ENCODE assay signal across 8 mouse cellular contexts in genomic region chr15:101283183-101283910, GRCm38 (mm10). TPM values are rescaled to one million over a fixed set of nuclear protein-coding genes. Genes with fewer than 3 reads are reported as not detected.
A peak's percentile ranks its signal among the peaks of the same experiment; 100 is the strongest.
DNase-seq lines count a peak whose midpoint lies in the region; ATAC-seq and TF ChIP-seq lines count a peak whose summit lies in the region.

No protein-coding gene starts in this region.

- TF ChIP-seq CTCF in thymus, adult 2 months (IDR thresholded peaks at IDR 0.05; ENCODE audit: borderline replicate concordance, control insufficient read depth, extremely low read depth, insufficient read depth, low read length, poor library complexity) = no peak
- peak; percentile 61 for TF ChIP-seq CTCF in liver, adult 2 months (IDR thresholded peaks at IDR 0.05; ENCODE audit: low read depth, low read length)

- H3K9ac ChIP-seq in forebrain, embryonic 16.5 days (replicated peaks; ENCODE audit: low read depth, low read length) = peak overlapping the region; percentile 75
- H3K9ac ChIP-seq in intestine, embryonic 16.5 days (ENCODE audit: low read depth, low read length) = peak overlapping the region; percentile 87
- peak overlapping the region; percentile 79 for H3K9ac ChIP-seq in liver, adult 2 months (ENCODE audit: low read depth, low read length)
- peak overlapping the region; percentile 88 for H3K9ac ChIP-seq in midbrain, embryonic 16.5 days (ENCODE audit: low read depth, low read length)

- H3K79me2 ChIP-seq in liver, adult 2 months (ENCODE audit: control insufficient read depth, insufficient read depth, low read length) = peaks cover 15% of the 10 kb centered on the region

- no peak for TF ChIP-seq POLR2A in thymus, adult 2 months (IDR thresholded peaks at IDR 0.05; ENCODE audit: control insufficient read depth, extremely low read depth, insufficient read depth, low read length, poor library complexity)
- no peak for TF ChIP-seq POLR2A in liver, adult 2 months (IDR thresholded peaks at IDR 0.05; ENCODE audit: extremely low read depth, insufficient read depth, low read length)

- H3K4me1 ChIP-seq in thymus, adult 2 months (replicated peaks; ENCODE audit: control insufficient read depth, insufficient read depth, low read length) = peaks cover 8% of the 10 kb centered on the region
- peaks cover 14% of the 10 kb centered on the region for H3K4me1 ChIP-seq in forebrain, embryonic 16.5 days (replicated peaks; ENCODE audit: control insufficient read depth, insufficient read depth, low read length)
- peaks cover 22% of the 10 kb centered on the region for H3K4me1 ChIP-seq in intestine, embryonic 16.5 days (ENCODE audit: control insufficient read depth, insufficient read depth, low read length)
- peaks cover 27% of the 10 kb centered on the region for H3K4me1 ChIP-seq in liver, adult 2 months (ENCODE audit: control insufficient read depth, insufficient read depth, low read length)
- peaks cover 13% of the 10 kb centered on the region for H3K4me1 ChIP-seq in midbrain, embryonic 16.5 days (ENCODE audit: control insufficient read depth, insufficient read depth, low read length)

- peaks cover 12% of the 10 kb centered on the region for H3K36me3 ChIP-seq in thymus, adult 2 months (ENCODE audit: control insufficient read depth, insufficient read depth, low read length)
- peaks cover 9% of the 10 kb centered on the region; the same call in 1 of the 2 replicates for H3K36me3 ChIP-seq in forebrain, embryonic 16.5 days (ENCODE audit: control insufficient read depth, insufficient read depth)
- H3K36me3 ChIP-seq in intestine, embryonic 16.5 days (ENCODE audit: control insufficient read depth, insufficient read depth, low read length) = peaks cover 7% of the 10 kb centered on the region; the same call in 1 of the 2 replicates
- 0 out of 2 replicates have a peak, but pooled peaks cover 2% of the 10 kb centered on the region for H3K36me3 ChIP-seq in liver, adult 2 months (ENCODE audit: control insufficient read depth, insufficient read depth, low read length)
- no peaks in the 10 kb centered on the region; the same call in none of the 2 replicates for H3K36me3 ChIP-seq in midbrain, embryonic 16.5 days (ENCODE audit: control insufficient read depth, insufficient read depth, low read length)

- H3K9me3 ChIP-seq in forebrain, embryonic 16.5 days (ENCODE audit: control insufficient read depth, low read length) = no peaks in the 10 kb centered on the region
- no peaks in the 10 kb centered on the region for H3K9me3 ChIP-seq in intestine, embryonic 16.5 days (ENCODE audit: control insufficient read depth, low read length)
- no peaks in the 10 kb centered on the region for H3K9me3 ChIP-seq in midbrain, embryonic 16.5 days (replicated peaks; ENCODE audit: control insufficient read depth, low read length, poor library complexity, severe bottlenecking)

- ATAC-seq in forebrain, embryonic 16.5 days = peak; percentile 49
- ATAC-seq in intestine, embryonic 16.5 days = peak; percentile 54
- peak; percentile 62 for ATAC-seq in midbrain, embryonic 16.5 days

- 1% methylated on average over 26 of the region's 26 CpGs for WGBS in thymus, adult 2 months
- 1% methylated on average over 26 of the region's 26 CpGs for WGBS in forebrain, embryonic 16.5 days
- 2% methylated on average over 26 of the region's 26 CpGs for WGBS in intestine, embryonic 16.5 days
- WGBS in liver, adult 2 months = 1% methylated on average over 26 of the region's 26 CpGs
- WGBS in midbrain, embryonic 16.5 days = 1% methylated on average over 26 of the region's 26 CpGs

- H3K27ac ChIP-seq in thymus, adult 2 months (ENCODE audit: control insufficient read depth, insufficient read depth, low read length) = peak overlapping the region; percentile 35
- peak overlapping the region; percentile 19; the same call in 1 of the 2 replicates for H3K27ac ChIP-seq in forebrain, embryonic 16.5 days (ENCODE audit: low read length)
- peak overlapping the region; percentile 20; the same call in 1 of the 2 replicates for H3K27ac ChIP-seq in intestine, embryonic 16.5 days (ENCODE audit: low read length)
- peak overlapping the region; percentile 68 for H3K27ac ChIP-seq in liver, adult 2 months (replicated peaks; ENCODE audit: insufficient read depth, low read depth, low read length)
- peak overlapping the region; percentile 62 for H3K27ac ChIP-seq in midbrain, embryonic 16.5 days (ENCODE audit: low read length)

- peak overlapping the region; percentile 39 for H3K4me3 ChIP-seq in thymus, adult 2 months (ENCODE audit: control insufficient read depth, insufficient read depth, low read length)
- H3K4me3 ChIP-seq in forebrain, embryonic 16.5 days (replicated peaks; ENCODE audit: low read length) = peak overlapping the region; percentile 72
- peak overlapping the region; percentile 87 for H3K4me3 ChIP-seq in intestine, embryonic 16.5 days (ENCODE audit: low read length)
- peak overlapping the region; percentile 95 for H3K4me3 ChIP-seq in liver, adult 2 months (ENCODE audit: insufficient read depth, low read depth, low read length)
- peak overlapping the region; percentile 80 for H3K4me3 ChIP-seq in midbrain, embryonic 16.5 days (ENCODE audit: low read depth, low read length)

- H3K27me3 ChIP-seq in thymus, adult 2 months (ENCODE audit: control insufficient read depth, insufficient read depth, low read length) = no peaks in the 10 kb centered on the region
- H3K27me3 ChIP-seq in forebrain, embryonic 16.5 days (replicated peaks; ENCODE audit: control insufficient read depth, insufficient read depth, low read length) = no peaks in the 10 kb centered on the region
- no peaks in the 10 kb centered on the region for H3K27me3 ChIP-seq in intestine, embryonic 16.5 days (replicated peaks; ENCODE audit: control insufficient read depth, insufficient read depth, low read length)
- H3K27me3 ChIP-seq in liver, adult 2 months (ENCODE audit: control insufficient read depth, insufficient read depth, low read length) = no peaks in the 10 kb centered on the region
- H3K27me3 ChIP-seq in midbrain, embryonic 16.5 days (ENCODE audit: control insufficient read depth, insufficient read depth, low read depth, low read length) = no peaks in the 10 kb centered on the region

- DNase-seq in thymus, adult 2 months = peak; percentile 61
- DNase-seq in thymus, adult 18-20 months = no peak
- DNase-seq in cerebellum, adult 8-10 months = peak; percentile 78
- DNase-seq in liver, adult 2 months (ENCODE audit: extremely low read depth, low read depth, low spot score) = peak; percentile 72
- peak; percentile 45 to 49 for DNase-seq in thymus, postnatal 36 days

- peak overlapping the region; percentile 83 for H3K4me2 ChIP-seq in forebrain, embryonic 16.5 days (ENCODE audit: low read length)
- H3K4me2 ChIP-seq in intestine, embryonic 16.5 days (ENCODE audit: low read depth, low read length) = peak overlapping the region; percentile 77
- H3K4me2 ChIP-seq in midbrain, embryonic 16.5 days (ENCODE audit: low read length) = peak overlapping the region; percentile 91

RNA-seq across cellular contexts. Expression of gene Atg101, which starts 0.7 kb away (rescaled TPM):
- 68.5 and 75.2 TPM in 2 replicates for polyA plus RNA-seq in thymus, adult 2 months (2012; rRNA removed)
- 87.4 and 92.4 TPM in 2 replicates for polyA plus RNA-seq in forebrain, embryonic 16.5 days (2015; fragmentation: Nextera tagmentation; extraction: Ambion mirVana)
- polyA plus RNA-seq in intestine, embryonic 16.5 days (2015; fragmentation: Nextera tagmentation; extraction: Ambion mirVana) = 58.3 and 67.1 TPM in 2 replicates
- total RNA-seq in liver, adult 2 months (2014; rRNA removed) = 55.3 and 63.2 TPM in 2 replicates
- 89.3 and 94.5 TPM in 2 replicates for polyA plus RNA-seq in liver, adult 2 months (2012; rRNA removed)
- polyA plus RNA-seq in midbrain, embryonic 16.5 days (2015; fragmentation: Nextera tagmentation; extraction: Ambion mirVana) = 74.8 and 79.8 TPM in 2 replicates

RNA-seq across cellular contexts. Expression of gene 6030408B16Rik, which starts 9.7 kb away (rescaled TPM):
- 0.55 and 0.88 TPM in 2 replicates for polyA plus RNA-seq in thymus, adult 2 months (2012; rRNA removed)
- 0.29 and 0.30 TPM in 2 replicates for polyA plus RNA-seq in forebrain, embryonic 16.5 days (2015; fragmentation: Nextera tagmentation; extraction: Ambion mirVana)
- 3.6 and 4.4 TPM in 2 replicates for polyA plus RNA-seq in intestine, embryonic 16.5 days (2015; fragmentation: Nextera tagmentation; extraction: Ambion mirVana)
- not detected in 2 replicates for total RNA-seq in liver, adult 2 months (2014; rRNA removed)
- 0.10 TPM in 1 of 2 replicates, not detected in the other for polyA plus RNA-seq in liver, adult 2 months (2012; rRNA removed)
- 0.19 and 0.26 TPM in 2 replicates for polyA plus RNA-seq in midbrain, embryonic 16.5 days (2015; fragmentation: Nextera tagmentation; extraction: Ambion mirVana)

RNA-seq across cellular contexts. Expression of gene Nr4a1, which starts 29.3 kb away (rescaled TPM):
- polyA plus RNA-seq in thymus, adult 2 months (2012; rRNA removed) = 164 TPM in 2 replicates
- 4.5 TPM in 2 replicates for polyA plus RNA-seq in forebrain, embryonic 16.5 days (2015; fragmentation: Nextera tagmentation; extraction: Ambion mirVana)
- 8.6 and 10.0 TPM in 2 replicates for polyA plus RNA-seq in intestine, embryonic 16.5 days (2015; fragmentation: Nextera tagmentation; extraction: Ambion mirVana)
- total RNA-seq in liver, adult 2 months (2014; rRNA removed) = 0.18 and 0.60 TPM in 2 replicates
- polyA plus RNA-seq in liver, adult 2 months (2012; rRNA removed) = 0.70 and 0.89 TPM in 2 replicates
- polyA plus RNA-seq in midbrain, embryonic 16.5 days (2015; fragmentation: Nextera tagmentation; extraction: Ambion mirVana) = 5.0 and 6.4 TPM in 2 replicates

RNA-seq across cellular contexts. Expression of gene Grasp, which starts 59.4 kb away (rescaled TPM):
- 10.2 and 15.4 TPM in 2 replicates for polyA plus RNA-seq in thymus, adult 2 months (2012; rRNA removed)
- 1.3 and 1.8 TPM in 2 replicates for polyA plus RNA-seq in forebrain, embryonic 16.5 days (2015; fragmentation: Nextera tagmentation; extraction: Ambion mirVana)
- 2.3 and 2.8 TPM in 2 replicates for polyA plus RNA-seq in intestine, embryonic 16.5 days (2015; fragmentation: Nextera tagmentation; extraction: Ambion mirVana)
- total RNA-seq in liver, adult 2 months (2014; rRNA removed) = 0.92 and 1.5 TPM in 2 replicates
- polyA plus RNA-seq in liver, adult 2 months (2012; rRNA removed) = 1.2 and 1.5 TPM in 2 replicates
- polyA plus RNA-seq in midbrain, embryonic 16.5 days (2015; fragmentation: Nextera tagmentation; extraction: Ambion mirVana) = 0.95 and 1.1 TPM in 2 replicates

Comparison
In these comparisons a context has a peak if more than half of its experiments do, and no peak if none do; other contexts are left out.
1. DNase-seq: peak in thymus, adult 2 months (single experiment), cerebellum, adult 8-10 months (single experiment), liver, adult 2 months (single experiment) and thymus, postnatal 36 days (2 of 2); none in thymus, adult 18-20 months (0 of 2).
2. H3K4me3 ChIP-seq: peak in every context shown above with its lines; median percentile 95 in liver, adult 2 months; 87 in intestine, embryonic 16.5 days; 80 in midbrain, embryonic 16.5 days; 72 in forebrain, embryonic 16.5 days; 39 in thymus, adult 2 months.
3. RNA of gene Nr4a1, which starts 29.3 kb away (polyA plus RNA-seq): 164 TPM in thymus, adult 2 months; 8.6 to 10.0 TPM in intestine, embryonic 16.5 days, 5.0 to 6.4 TPM in midbrain, embryonic 16.5 days, 4.5 TPM in forebrain, embryonic 16.5 days and 0.70 to 0.89 TPM in liver, adult 2 months; every median in the first group is over 10 times any median in the second.
4. Peak in every context shown above with its lines, with median percentiles within 50 percentile points of each other: H3K27ac ChIP-seq, ATAC-seq, H3K4me2 ChIP-seq and H3K9ac ChIP-seq.